Mouse (Mus musculus) common myeloid progenitor, adult 5-6 weeks (primary cell): ENCODE measurements around the gene Ubap1l. TPM values are rescaled to one million over a fixed set of nuclear protein-coding genes. Genes with fewer than 3 reads are reported as not detected.

Source experiments
- ATAC-seq: replicated peaks from 2 replicates; pipeline ENCODE4 v1.8.0; 2016; ENCODE audit warnings: low read depth, mild to moderate bottlenecking, moderate TSS enrichment, inconsistent platforms; ENCODE audit not compliant: poor library complexity, severe bottlenecking
- total RNA-seq: library from RNA; stranded (forward); fragments of 200-1000, 187-1606 nt; gene quantifications from 2 replicates; pipeline ENCODE4 v1.2.3, GENCODE M21; 2017

Ubap1l gene
- total RNA-seq, 1 experiment from 2014 or later: not detected

DNA sequence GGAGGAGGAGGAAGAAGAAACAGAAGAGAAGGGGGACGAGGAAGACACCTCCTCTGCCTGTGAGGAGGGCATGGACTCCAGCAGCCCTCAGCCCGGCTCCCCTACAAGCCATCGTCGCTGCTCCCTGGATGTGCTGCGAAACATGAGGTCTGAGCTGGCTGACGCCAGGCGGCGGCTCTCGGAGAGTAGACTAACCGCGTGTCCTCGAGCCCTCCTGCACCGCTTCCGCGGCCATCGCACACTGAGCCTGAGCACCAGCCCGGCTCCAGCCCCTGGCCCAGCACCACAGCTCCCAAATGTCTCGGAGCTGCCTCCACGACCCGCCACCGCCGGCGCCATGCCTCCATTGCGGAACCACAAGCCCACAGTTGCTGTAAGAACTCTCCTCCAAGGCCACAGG is 10.9 kb downstream of the Ubap1l start:
- no peak for ATAC-seq

DNA sequence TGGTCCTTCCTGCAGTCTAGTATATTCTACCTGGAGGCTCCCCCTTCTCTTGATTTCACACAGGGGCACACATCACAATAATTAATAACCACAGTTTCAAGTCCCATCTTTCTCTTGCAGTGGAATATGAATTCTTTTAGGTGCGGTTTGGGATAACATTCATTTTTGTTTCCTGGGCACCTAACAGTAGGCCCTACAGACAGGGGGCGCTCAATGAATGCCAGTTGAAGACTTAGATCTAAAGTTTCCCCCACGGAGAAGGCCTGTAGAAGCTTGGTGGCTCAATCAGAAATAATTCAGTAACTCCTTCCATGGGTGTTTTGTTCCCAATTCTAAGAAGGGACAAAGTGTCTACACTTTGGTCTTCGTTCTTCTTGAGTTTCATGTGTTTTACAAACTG is 11.6 kb downstream of the Ubap1l start:
- no peak for ATAC-seq

DNA sequence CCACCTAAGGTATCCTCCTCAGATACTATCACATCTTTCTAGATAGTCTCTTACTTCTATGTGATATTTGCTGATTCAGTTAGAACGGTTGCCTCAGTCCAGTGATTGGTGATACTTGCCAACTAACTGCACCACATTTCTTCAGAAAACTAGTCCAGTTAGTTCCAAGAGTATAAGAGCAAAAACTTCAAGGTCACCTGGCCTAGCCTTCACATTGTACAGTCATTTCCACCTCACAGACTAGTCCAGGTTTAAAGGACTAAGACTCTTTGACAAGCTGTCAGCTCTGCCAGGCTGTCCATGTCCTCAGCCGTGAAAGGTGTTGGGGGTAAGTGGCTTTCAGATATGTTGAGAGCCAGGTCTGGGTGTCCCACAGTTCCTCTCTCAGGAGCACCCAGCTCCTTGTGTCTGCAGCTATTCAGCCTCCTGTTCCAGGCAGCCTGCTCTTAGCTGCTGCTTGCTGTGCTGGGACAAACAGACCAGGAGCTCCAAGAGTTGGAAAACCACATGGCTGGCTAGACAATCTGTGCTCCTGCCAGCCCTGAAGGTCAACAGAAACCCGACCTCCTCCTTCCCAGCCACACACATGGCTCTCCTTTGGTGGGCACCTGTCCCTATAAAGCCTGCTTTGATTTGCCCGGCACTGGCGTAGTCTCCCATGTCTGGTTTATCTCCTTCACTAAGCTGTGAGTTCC is 13.8 kb downstream of the Ubap1l start:
- ATAC-seq: no peak

DNA sequence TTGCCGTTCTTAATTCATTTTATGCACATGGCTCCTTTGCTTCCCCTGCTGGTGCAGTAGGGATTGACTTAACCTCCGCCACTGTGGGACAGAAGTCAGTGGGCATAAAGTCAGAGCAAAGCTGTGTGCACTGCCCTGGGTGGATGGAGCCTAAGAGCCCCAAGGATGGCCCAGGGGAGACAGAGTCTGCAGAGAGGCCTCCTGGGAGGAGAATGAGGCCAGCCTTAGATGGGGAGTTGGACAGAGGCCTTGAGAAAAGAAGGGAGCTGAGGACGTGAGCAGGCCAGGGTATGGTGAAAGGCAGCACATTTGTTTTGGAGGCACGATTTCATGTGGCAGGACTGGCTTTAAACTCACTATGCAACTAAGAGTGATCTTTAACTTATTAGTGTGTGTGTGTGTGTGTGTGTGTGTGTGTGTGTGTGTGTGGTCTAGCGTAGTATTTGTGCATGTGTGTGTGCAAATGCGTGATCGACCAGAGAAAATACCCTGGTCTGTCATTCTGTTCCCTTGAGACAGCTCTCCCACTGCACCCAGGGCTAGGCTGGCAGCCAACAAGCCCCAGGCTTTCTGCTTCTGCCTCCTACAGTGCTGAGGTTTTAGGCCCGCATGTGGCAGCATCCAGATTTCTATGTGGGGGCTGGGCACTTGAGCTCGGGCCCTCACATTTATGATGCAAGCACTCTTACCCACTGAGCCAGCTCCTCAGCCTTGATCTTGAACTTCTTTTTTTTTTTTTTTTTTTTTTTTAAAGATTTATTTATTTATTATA is 14.5 kb downstream of the Ubap1l start:
- no peak for ATAC-seq

DNA sequence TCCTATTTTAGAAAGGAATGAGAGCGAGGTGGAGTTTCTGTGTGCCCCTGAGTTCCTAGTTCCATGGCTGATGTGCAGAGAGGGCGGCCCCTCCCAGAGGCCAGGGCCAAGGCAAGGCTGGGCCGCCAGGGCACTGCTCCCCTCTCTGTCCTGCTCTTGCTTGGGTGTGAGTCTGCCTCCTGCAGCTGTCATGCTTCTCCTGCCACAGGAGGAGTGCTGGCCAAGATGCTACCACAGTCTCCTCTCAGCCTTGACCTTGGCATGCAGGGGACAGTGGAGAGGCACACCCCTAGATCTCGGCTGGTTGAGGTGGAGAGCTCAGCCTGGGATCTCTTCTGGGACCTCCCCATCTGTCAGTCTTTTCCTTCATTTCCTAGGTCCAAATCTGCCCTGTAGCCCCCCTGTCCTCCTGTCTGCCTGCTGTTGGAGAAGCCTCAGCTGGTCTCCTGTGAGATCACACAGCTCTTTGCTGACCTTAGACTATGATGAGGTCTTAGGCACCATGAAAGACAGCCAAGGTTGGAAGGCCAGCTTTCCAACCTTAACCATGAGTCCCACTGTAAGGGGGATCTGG is 20.3 kb downstream of the Ubap1l start:
- no peak for ATAC-seq

DNA sequence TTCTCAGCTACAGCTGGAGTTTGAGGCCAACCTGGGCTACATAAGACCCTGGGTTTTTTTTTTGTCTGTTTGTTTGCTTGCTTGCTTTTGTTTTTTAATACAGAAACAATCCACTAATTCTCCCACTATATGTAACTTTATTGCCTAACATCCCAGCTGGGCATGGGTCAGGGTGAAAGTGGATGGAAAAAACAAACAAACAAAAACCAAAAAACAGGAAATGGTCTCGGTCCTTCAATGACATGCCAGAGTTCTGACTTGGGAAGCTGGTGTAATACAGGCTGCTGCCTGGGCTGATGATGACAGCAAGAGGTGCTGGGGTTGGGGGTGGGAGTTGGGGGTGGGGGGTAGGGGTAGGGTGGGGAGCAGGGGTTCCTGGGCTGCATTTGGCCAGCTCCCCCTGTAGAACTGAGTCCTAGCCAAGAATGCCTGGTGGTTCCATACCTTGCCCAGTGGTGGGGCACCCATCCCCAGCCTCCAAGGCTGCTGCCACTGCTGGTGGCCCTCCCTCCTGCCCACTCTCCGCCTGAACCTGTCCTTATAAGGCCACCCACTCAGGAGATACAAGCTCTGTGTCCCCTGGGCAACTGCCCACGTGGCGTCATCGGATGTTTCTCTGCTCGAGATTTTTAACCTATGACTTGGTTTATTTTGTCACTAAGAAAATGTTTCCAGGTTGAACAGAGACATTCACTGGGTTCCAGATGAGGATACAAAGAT is 21.4 kb downstream of the Ubap1l start:
- ATAC-seq: no peak

DNA sequence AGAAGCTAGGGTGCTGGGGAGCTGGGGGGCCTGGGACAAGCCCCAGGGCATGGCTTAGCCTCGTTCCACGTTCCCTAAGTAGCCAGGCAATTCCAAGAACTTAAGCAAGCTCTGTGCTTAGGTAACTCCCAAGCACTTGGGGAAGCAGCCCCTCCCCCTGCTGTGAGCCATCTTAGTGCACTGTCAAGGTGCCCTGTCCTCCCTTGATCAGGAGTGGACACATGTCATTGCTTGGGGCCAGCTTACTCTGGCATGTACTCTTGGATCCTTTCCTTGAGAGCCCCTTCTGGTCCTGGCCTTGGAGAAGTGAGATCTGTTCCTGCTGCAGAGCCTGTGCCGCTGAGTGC is 21.9 kb downstream of the Ubap1l start:
- ATAC-seq: no peak

DNA sequence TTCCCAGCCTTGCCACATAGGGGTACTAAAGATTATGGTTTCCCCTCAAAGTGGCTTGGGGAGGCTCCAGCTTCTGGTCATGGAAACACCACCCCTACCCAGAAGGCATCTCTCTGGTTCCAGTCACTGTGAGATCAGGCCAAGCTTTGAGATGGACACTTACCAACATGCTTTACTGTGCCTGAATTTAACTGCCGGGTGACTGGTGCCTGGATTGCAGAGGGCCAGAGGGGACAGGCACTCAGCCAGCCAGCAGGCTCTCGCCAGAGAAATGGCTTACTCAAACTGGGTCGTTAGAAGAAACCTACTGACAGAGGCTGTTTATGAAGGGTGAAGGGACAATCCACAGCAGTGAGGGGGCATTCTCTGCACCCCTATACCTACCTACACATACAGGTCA is 23.4 kb downstream of the Ubap1l start:
- ATAC-seq: no peak

DNA sequence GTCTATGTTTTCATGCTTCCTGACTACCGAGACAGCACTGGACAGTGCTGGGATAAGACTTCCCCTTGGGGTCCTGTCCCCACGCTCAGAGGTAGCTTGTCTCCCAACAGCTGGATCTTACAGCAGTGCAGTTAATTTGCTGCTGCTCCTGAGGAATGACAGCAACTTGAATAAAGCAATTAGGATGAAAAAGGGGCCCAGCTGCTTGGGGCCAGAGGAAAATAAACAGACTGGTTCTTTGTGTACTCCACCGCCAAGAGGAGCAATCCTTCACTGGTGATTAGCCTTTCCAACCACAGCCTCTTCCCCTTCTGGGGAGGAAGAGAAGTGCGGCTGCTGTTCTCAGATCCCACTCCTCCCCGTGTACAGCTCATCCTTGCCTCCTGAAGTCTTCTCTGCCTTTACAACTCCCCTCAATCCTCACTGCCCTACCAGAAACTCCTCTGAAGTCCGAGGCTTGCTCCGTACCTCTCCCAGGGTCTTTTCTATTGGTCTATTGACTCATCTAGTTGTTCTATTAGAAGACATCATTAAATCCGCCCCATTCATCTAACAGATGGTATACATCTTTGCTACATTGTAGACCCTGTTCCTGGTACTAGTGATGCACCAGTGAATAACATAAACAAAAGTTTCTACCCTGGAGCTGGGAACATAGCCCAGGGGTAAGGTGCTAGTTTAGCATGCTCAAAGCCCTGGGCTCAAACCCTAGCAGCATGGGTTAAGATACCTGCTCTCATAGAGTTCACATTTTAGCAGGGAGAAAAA is 25.7 kb downstream of the Ubap1l start:
- no peak for ATAC-seq

DNA sequence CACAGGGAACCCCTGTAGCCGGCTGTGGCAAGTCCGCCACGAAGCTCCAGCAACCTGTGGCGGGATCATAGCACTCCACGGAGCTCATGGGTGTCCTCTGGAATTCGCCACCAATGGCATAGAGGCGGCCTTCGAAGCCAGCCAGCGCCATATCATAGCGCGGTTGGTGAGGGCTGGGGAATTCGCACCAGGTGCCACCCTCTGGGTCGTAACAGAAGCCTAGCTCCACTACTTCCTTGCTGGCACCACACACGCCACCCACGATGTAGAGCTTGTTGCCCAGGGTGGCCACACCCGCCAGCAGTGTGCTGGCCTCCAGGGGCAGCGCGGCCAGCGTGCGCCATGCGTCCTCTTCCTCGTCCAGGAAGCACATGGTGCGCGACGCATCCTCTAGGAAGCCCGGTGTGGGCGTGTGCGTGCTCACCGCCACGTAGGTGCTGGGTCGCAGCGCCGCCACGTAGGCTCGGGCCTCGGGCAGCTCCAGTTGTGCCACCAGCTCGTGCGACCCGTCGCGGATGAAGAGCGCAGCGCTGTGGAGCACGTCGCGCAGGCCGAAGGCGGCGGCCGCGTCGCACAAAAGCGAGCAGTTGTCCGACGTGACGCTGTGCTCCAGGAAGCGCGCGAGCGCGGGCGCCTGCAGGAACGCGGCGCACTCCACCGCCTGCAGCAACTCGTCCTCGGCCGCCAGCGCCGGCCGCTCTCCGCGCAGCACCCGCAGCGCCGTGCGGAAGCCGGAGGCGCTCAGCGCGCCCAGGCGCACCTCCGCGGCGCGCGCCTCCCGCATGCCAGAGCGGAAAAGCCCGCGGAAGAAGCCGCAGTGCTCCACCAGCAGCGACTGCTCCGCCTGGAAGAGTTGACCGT is 30.1 kb downstream of the Ubap1l start:
- ATAC-seq: peak; percentile 50; the same call in 1 of the 2 replicates

DNA sequence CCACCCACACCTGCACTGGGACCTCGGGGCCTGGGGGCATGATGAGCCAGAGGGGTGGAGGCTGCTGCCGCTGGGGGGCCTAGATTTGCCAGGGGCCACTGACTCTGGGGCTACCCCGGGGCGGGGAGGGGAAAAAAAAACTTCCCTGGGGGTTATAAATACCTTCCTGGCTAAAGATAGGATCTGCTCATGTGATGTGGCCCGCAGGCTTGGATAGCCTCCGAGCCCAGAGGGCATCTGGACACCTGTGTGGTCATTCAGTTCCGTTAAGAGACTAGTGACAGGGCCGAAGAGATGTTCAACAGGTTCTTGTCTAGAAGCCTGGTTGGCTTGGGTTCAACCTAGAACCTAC is 30.7 kb downstream of the Ubap1l start, which contains the start of gene Kbtbd13:
Gene Kbtbd13 (minus strand): TSS at position 40 of the 352 bp plus-strand sequence.
- no peak for ATAC-seq

DNA sequence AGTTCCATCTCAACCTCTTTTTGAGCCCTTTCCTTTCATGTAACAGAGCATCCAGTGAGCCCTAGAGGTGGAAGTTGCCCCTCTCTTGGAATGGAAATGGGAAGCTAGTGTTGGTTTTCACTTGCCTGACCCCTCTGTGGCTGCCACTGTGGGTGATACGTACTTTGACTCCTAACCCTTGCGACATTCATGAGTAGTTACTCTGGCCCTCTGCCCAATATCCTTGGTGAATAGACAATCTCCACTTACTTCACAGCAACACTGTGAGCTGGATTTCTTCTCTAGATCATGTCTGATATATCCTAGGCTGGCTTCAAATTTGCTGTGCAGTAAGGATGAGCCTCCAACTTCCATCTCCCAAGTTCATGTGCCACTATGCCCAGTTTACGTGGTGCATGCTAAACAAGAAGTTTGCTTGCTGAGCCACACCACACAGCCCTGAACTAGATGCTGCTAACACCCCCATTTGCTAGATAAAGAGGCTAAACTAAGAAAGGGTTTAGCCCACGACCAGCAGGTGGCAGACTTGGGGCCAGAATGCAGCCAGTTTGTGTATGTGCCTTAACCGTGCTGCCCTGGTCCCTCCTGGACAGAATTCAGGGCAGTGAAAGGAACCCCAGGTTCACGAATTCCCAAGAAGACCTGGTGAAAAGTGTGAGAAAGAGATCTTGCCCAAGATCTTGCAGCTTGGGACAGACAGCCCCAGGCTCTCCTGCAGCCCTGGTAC is 32.0 kb downstream of the Ubap1l start:
- peak; percentile 83 for ATAC-seq

DNA sequence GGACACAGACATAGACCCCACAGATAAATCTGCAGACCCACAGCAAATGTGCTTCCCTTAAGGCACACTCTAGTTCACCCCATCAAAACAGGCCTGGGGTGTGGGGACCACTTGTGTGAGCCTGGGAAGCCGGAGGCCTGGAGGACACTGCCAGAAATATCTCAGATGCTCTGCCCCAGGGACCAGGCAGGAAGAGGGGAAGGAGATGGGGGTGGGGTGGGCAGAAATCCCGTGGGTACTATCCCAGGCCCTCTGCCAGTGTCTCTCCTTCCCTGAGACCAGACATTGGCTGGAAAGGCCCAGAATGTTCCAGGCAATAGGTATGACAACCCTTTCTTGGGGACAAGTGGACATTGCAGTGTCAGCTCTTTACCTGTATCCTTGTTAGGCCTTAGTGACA is 32.8 kb downstream of the Ubap1l start:
- no peak for ATAC-seq

DNA sequence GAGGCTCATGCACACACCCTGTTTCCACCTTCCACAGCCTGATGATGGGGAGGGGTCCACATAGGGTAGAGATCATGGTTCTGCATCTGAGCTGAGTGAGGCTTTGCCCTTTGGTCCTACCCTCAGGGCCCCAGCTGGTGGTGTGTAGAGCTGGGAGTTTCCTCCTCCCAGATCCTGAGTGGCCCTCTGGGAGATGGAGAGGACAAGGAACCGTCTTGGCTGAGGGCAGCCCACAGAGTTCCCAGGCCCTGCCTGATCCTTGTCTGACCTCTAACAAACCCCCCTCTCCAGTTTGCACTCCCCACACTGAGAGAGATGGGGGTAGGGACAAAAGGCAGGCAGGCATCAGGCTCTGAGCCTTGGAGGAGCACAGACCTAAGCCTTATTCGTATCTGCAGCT is 33.5 kb downstream of the Ubap1l start:
- no peak for ATAC-seq

DNA sequence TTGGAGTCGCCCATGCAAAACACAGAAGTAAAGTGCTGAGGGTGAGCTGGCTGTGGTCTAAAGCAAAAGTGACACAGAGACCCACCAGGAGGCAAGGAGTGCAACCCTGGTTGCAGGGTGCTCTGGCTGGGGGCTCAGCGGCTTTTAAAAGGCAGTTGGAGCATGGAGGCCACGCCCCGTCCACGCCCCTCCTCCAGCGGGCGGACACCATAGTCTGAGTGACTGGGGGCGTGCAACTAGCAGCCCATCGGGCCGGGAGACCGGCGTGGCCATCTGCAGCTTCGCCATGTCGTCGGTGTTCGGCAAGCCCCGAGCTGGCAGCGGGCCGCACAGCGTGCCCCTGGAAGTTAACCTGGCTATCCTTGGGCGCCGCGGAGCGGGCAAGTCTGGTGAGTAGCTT is 37.4 kb downstream of the Ubap1l start, which contains the start of gene Rasl12:
Gene Rasl12 (plus strand): TSS at position 228 of the 400 bp plus-strand sequence.
- ATAC-seq: peak; percentile 94

DNA sequence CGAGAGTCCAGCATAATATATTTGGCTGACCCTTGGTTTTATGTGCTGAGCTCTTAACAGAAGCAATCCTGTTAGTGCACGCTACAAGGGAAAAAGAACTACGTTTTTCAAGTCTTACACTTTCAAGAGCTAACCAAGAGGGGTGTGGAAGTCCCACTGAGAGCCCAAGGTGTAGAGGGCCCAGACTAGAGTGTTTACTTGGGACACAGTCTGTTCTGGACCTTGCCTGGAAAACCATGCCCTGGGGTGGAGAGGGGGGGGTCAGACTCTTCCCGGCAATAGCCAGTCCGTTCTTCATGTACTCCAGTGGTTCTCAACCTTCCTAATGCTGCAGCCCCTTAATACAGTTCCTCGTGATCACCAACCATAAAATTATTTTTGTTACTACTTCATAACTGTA is 39.1 kb downstream of the Ubap1l start:
- no peak for ATAC-seq

DNA sequence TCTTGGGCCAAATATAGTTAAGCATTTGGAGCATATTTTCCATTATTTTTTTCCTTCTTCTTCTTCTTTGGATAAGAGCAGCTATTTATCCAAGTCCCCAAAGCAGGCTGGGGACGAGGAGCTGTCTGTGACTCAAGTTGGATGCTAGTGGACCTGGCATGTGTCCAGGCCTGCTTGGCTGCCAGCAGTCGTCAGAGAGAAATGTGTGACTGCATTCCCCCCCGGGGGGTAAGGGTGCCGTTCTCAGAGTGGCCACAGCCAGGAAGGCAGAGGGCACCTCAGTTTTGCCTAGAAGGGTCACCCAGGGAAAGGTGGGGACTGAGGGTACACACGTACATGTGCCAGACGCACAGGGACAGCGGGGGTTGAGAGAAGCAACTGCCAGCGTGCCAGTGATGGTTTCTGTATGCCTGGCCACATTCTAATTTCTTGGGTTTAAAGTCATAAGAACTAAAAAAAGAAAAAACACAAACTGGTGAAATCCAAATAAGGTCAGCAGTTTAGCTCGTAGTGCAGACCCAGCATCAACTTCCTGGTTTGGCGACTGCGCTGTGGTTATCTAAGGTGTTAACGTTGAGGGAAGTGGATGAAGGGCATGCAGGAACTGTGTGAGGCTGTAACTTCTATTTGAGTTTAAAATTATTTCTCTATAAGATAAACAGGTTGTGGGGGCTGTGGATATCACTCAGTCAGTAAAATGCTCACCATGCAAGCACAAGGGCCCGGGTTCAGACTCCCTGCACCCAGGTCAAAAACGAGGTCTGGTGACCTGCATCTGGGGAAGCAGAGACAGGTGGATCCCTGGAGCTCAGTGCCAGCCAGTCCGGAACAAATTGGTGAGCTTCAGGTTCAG is 43.7 kb downstream of the Ubap1l start:
- ATAC-seq: peak; percentile 81

DNA sequence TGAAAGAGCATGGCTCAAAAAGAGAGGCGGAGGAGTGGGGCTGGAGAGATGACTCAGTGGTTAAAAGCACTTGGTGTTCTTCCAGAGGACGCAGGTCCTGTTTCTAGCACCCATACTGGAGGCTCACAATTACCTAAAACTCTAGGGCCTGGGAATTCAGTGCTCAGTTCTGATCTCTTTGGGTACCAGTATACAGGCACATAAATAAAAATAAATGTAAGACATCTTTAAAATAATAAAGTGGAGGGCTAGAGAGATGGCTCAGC is 44.3 kb downstream of the Ubap1l start:
- no peak for ATAC-seq
